Mouse (Mus musculus): Measurements from ENCODE around the gene Far1. TPM values are rescaled to one million over a fixed set of nuclear protein-coding genes. Genes with fewer than 3 reads are reported as not detected.

Gene Far1
- polyA plus RNA-seq, 1 experiment from 2014 or later, result 44.1 TPM

DNA sequence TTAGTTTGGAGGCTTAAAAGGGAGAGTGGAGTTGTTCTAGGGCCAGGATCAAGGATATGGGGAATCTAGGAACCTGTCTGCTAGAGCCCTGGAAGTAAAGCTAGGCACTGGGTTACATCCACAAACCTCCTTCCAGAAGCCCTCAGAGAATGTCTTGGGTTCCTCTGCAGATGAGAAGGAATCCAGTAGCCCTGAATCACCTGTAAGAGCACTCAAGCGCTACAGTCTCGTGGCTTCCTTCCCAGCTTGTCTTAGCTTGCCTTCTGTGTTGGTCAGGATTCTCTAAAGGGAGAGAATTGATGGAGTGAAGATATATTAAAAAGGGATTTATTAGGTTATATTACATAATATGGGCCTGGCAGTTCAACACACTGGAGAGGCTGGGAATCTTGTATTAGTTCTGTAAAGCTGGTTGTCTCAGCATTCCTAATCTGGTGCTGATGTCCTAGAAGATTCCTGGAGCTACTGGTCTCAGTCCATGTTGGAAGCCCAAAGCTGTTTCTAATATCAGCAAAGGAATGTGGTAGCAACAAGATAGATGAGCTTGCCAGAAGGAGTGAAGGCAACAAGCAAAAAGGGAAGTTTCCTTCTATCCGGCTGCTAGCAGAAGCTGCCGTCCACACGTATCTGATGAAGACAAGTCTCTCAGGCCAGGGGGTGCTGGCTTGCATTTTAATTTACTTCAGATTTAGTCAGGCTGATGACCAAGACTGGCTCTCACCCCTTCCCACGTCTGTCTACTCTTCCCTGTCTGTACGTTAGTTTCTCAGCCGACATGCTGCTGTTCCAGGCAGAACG is 78.1 kb downstream of the Far1 start:
- ATAC-seq, result no peak; the same call in 1 of the 2 replicates
- Histone ChIP-seq H3K36me3 (ENCODE audit: control insufficient read depth, insufficient read depth, low read length) (no peaks in the 10 kb centered on the region), H3K27me3 (replicated peaks; ENCODE audit: control insufficient read depth, insufficient read depth, low read length) (no peaks in the 10 kb centered on the region), H3K4me3 (ENCODE audit: low read length) (no peak overlapping the region), H3K9me3 (ENCODE audit: control insufficient read depth, low read length) (no peaks in the 10 kb centered on the region), H3K27ac (ENCODE audit: low read length) (no peak overlapping the region; the same call in 1 of the 2 replicates), H3K9ac (ENCODE audit: low read depth, low read length) (no peak overlapping the region), H3K4me2 (ENCODE audit: low read depth, low read length) (no peak overlapping the region), H3K4me1 (ENCODE audit: control insufficient read depth, insufficient read depth, low read length) (peaks cover 21% of the 10 kb centered on the region; the same call in 1 of the 2 replicates)
- 74% methylated on average over 9 of the region's 9 CpGs for WGBS

DNA sequence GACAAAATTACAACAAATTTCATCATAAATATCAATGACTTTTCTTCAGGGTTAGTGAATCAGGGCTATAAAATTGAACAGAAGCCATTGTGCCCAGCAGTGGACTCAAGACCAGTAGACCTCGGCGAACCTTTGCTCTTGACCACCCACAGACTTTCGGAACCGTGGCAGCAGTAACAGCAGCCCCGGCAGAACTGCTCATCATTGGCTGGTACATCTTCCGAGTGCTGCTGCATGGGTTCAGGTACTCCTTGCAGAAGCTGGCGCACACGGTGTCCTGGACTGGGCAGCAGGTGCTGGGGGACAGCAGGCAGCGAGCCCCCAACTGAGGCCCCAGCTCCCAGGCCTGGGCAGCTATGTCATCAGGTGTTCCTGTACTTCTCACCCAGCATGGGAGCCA is 79.1 kb downstream of the Far1 start:
- no peak overlapping the region for H3K27ac ChIP-seq (ENCODE audit: low read length)

DNA sequence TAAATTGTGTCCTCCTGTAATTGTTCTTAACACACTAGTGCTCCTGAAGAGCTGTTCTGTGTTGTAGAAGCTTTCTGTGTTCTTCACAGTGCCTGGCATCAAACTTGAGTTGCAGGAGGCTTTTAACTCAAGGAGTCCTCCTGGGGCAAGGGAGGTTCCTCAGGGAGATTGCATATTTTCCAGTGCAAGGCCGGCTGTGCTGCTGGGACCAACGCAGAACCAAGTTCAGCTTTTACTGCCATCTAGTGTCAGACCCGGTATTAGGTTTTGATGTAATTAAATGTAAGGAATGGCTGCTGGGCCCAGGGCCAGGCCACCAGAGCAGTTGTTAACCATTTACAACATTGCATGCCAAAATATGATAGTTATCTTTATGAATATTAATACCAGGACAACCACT is 80.7 kb downstream of the Far1 start:
- no peak overlapping the region for H3K4me2 ChIP-seq (ENCODE audit: low read depth, low read length)
- H3K27ac ChIP-seq (ENCODE audit: low read length), result no peak overlapping the region
- H3K9ac ChIP-seq (ENCODE audit: low read depth, low read length), result no peak overlapping the region
- no peak overlapping the region for H3K4me3 ChIP-seq (ENCODE audit: low read length)
- peaks cover 21% of the 10 kb centered on the region; the same call in 1 of the 2 replicates for H3K4me1 ChIP-seq (ENCODE audit: control insufficient read depth, insufficient read depth, low read length)
- H3K9me3 ChIP-seq (ENCODE audit: control insufficient read depth, low read length), result no peaks in the 10 kb centered on the region
- H3K36me3 ChIP-seq (ENCODE audit: control insufficient read depth, insufficient read depth, low read length), result no peaks in the 10 kb centered on the region
- H3K27me3 ChIP-seq (replicated peaks; ENCODE audit: control insufficient read depth, insufficient read depth, low read length), result no peaks in the 10 kb centered on the region
- ATAC-seq, result peak; percentile 65
- 0% methylated on average over 3 of the region's 3 CpGs for WGBS

More for the DNA sequence above, 79.1 kb downstream of the Far1 start:
- Histone ChIP-seq H3K36me3 (ENCODE audit: control insufficient read depth, insufficient read depth, low read length) (no peaks in the 10 kb centered on the region), H3K4me1 (ENCODE audit: control insufficient read depth, insufficient read depth, low read length) (peaks cover 21% of the 10 kb centered on the region; the same call in 1 of the 2 replicates), H3K9ac (ENCODE audit: low read depth, low read length) (no peak overlapping the region), H3K9me3 (ENCODE audit: control insufficient read depth, low read length) (no peaks in the 10 kb centered on the region), H3K27me3 (replicated peaks; ENCODE audit: control insufficient read depth, insufficient read depth, low read length) (no peaks in the 10 kb centered on the region), H3K4me2 (ENCODE audit: low read depth, low read length) (no peak overlapping the region), H3K4me3 (ENCODE audit: low read length) (no peak overlapping the region)
- 89% methylated on average over 9 of the region's 9 CpGs for WGBS
- no peak for ATAC-seq

DNA sequence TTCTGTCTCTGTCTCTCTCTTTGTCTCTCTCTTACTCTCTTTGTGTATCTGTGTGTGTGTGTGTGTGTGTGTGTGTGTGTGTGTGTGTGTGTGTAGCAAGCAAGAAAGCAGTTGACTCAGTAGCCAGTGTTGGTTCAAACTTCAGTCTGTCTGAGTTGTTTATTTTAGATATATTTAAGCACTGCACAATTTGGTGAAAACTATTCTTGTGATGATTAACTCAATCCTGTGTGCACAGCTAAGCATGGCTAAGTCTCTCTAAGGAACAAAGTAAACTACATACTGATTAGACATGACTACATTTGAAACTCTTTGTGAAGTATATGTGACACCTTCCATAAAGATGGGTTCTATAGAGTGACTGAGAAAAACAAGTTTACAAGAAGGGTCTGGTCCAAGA is 83.6 kb downstream of the Far1 start:
- H3K9ac ChIP-seq (ENCODE audit: low read depth, low read length), result no peak overlapping the region
- H3K36me3 ChIP-seq (ENCODE audit: control insufficient read depth, insufficient read depth, low read length), result no peaks in the 10 kb centered on the region
- H3K4me2 ChIP-seq (ENCODE audit: low read depth, low read length), result no peak overlapping the region
- ATAC-seq, result no peak
- H3K4me1 ChIP-seq (ENCODE audit: control insufficient read depth, insufficient read depth, low read length), result 0 out of 2 replicates have a peak, but pooled peaks cover 2% of the 10 kb centered on the region
- H3K27me3 ChIP-seq (replicated peaks; ENCODE audit: control insufficient read depth, insufficient read depth, low read length), result no peaks in the 10 kb centered on the region
- H3K4me3 ChIP-seq (ENCODE audit: low read length), result no peak overlapping the region
- H3K27ac ChIP-seq (ENCODE audit: low read length), result no peak overlapping the region
- no peaks in the 10 kb centered on the region for H3K9me3 ChIP-seq (ENCODE audit: control insufficient read depth, low read length)

DNA sequence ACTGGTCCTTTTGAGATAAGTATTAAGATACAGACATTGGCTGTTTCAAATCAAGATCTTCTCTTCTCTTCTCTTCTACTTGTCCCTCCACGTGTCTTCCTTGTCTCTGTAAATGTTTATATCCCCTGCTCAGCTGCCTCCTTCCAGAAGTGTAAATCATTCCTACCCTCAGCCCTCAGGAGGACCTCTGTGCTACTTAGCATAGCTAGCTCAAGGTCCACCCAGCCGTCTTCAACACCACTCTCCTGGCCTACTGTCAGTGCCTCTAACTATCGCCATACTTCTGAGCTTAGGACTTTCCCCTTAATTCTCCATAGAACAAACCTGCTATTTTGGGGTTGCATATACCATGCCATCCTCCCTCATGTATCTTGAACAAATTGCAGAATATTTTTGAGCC is 88.2 kb downstream of the Far1 start:
- H3K9ac ChIP-seq (ENCODE audit: low read depth, low read length), result no peak overlapping the region
- no peak overlapping the region for H3K27ac ChIP-seq (ENCODE audit: low read length)
- WGBS, result 57% methylated on average over 3 of the region's 3 CpGs
- no peaks in the 10 kb centered on the region for H3K4me1 ChIP-seq (ENCODE audit: control insufficient read depth, insufficient read depth, low read length)
- H3K4me2 ChIP-seq (ENCODE audit: low read depth, low read length), result no peak overlapping the region
- no peaks in the 10 kb centered on the region for H3K36me3 ChIP-seq (ENCODE audit: control insufficient read depth, insufficient read depth, low read length)
- no peak for ATAC-seq
- no peaks in the 10 kb centered on the region for H3K27me3 ChIP-seq (replicated peaks; ENCODE audit: control insufficient read depth, insufficient read depth, low read length)
- H3K4me3 ChIP-seq (ENCODE audit: low read length), result no peak overlapping the region
- no peaks in the 10 kb centered on the region for H3K9me3 ChIP-seq (ENCODE audit: control insufficient read depth, low read length)

GRCm38 (mm10) chr7:113607928-113608327 is 94.3 kb downstream of the Far1 start:
- no peak for ATAC-seq
- H3K4me1 ChIP-seq (ENCODE audit: control insufficient read depth, insufficient read depth, low read length), result no peaks in the 10 kb centered on the region
- no peak overlapping the region for H3K4me3 ChIP-seq (ENCODE audit: low read length)
- H3K36me3 ChIP-seq (ENCODE audit: control insufficient read depth, insufficient read depth, low read length), result no peaks in the 10 kb centered on the region
- no peak overlapping the region for H3K9ac ChIP-seq (ENCODE audit: low read depth, low read length)
- 43% methylated on average over 9 of the region's 9 CpGs for WGBS
- H3K4me2 ChIP-seq (ENCODE audit: low read depth, low read length), result no peak overlapping the region
- no peaks in the 10 kb centered on the region for H3K9me3 ChIP-seq (ENCODE audit: control insufficient read depth, low read length)
- no peak overlapping the region for H3K27ac ChIP-seq (ENCODE audit: low read length)
- H3K27me3 ChIP-seq (replicated peaks; ENCODE audit: control insufficient read depth, insufficient read depth, low read length), result no peaks in the 10 kb centered on the region

DNA sequence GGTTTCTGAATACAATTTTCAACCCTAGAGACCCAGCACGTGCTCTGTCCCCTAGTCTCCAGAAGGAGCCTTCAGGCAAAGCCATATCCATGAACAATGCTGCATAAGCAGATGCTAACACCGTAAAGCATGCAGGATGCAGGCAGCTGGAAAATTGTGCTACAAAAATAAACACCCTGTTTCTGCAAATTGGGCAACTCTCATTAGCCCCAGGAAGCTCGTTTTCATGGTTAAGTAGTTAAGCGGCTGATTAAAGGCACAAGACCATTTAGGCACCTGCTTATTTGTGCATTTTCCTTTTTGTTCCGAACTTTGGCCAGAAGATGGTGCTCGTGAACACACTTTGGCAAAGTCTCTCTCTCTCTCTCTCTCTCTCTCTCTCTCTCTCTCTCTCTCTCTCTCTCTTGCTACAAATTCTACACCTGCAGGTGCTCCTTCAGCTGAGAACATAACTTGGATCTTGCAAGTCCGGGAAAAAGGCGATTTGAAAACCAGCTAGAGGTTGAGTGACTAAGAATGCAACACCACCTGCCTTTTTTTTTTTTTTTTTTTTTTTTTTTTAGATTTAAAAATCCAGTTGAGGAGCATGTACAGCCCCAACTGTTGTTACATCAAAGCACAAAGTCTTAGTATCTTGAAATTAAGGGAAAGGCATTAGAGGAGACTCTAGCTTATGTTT is 95.5 kb downstream of the Far1 start:
- no peaks in the 10 kb centered on the region for H3K27me3 ChIP-seq (replicated peaks; ENCODE audit: control insufficient read depth, insufficient read depth, low read length)
- no peak for ATAC-seq
- H3K9me3 ChIP-seq (ENCODE audit: control insufficient read depth, low read length), result no peaks in the 10 kb centered on the region
- no peaks in the 10 kb centered on the region for H3K4me1 ChIP-seq (ENCODE audit: control insufficient read depth, insufficient read depth, low read length)
- no peak overlapping the region for H3K27ac ChIP-seq (ENCODE audit: low read length)
- WGBS, result 24% methylated on average over 8 of the region's 8 CpGs
- H3K4me3 ChIP-seq (ENCODE audit: low read length), result no peak overlapping the region
- no peak overlapping the region for H3K9ac ChIP-seq (ENCODE audit: low read depth, low read length)
- H3K36me3 ChIP-seq (ENCODE audit: control insufficient read depth, insufficient read depth, low read length), result no peaks in the 10 kb centered on the region
- H3K4me2 ChIP-seq (ENCODE audit: low read depth, low read length), result no peak overlapping the region

DNA sequence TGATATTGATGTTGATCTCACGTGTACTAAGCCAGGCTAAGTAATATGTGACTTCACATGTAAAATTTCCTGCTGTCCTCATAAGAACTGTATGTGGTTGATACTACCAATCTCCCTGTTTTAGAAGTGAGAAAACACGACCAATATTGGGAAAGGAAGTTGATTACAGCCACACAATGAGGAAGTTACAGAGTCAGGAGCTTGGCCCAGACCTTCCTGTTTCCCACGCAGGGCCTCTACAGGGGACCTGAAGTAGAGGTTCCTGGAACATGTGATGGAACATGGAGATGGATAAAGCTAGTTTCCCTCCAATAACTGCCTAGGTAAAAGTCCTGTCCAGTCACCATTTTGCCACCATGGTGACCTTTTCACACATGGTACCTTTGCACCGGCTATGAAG is 99.0 kb downstream of the Far1 start:
- no peaks in the 10 kb centered on the region for H3K4me1 ChIP-seq (ENCODE audit: control insufficient read depth, insufficient read depth, low read length)
- 76% methylated on average over 4 of the region's 4 CpGs for WGBS

GRCm38 (mm10) chr7:113614198-113614927 is 100.7 kb downstream of the Far1 start:
- no peak for ATAC-seq
- H3K27me3 ChIP-seq (replicated peaks; ENCODE audit: control insufficient read depth, insufficient read depth, low read length), result no peaks in the 10 kb centered on the region
- H3K36me3 ChIP-seq (ENCODE audit: control insufficient read depth, insufficient read depth, low read length), result no peaks in the 10 kb centered on the region
- no peaks in the 10 kb centered on the region for H3K9me3 ChIP-seq (ENCODE audit: control insufficient read depth, low read length)
- no peak overlapping the region for H3K9ac ChIP-seq (ENCODE audit: low read depth, low read length)
- no peaks in the 10 kb centered on the region for H3K4me1 ChIP-seq (ENCODE audit: control insufficient read depth, insufficient read depth, low read length)
- H3K4me3 ChIP-seq (ENCODE audit: low read length), result no peak overlapping the region
- H3K27ac ChIP-seq (ENCODE audit: low read length), result no peak overlapping the region
- WGBS, result 81% methylated on average over 10 of the region's 10 CpGs
- no peak overlapping the region for H3K4me2 ChIP-seq (ENCODE audit: low read depth, low read length)

More for the DNA sequence above, 99.0 kb downstream of the Far1 start:
- no peak overlapping the region for H3K9ac ChIP-seq (ENCODE audit: low read depth, low read length)
- H3K9me3 ChIP-seq (ENCODE audit: control insufficient read depth, low read length), result no peaks in the 10 kb centered on the region
- ATAC-seq, result no peak
- H3K4me2 ChIP-seq (ENCODE audit: low read depth, low read length), result no peak overlapping the region
- H3K4me3 ChIP-seq (ENCODE audit: low read length), result no peak overlapping the region
- H3K27ac ChIP-seq (ENCODE audit: low read length), result no peak overlapping the region
- no peaks in the 10 kb centered on the region for H3K36me3 ChIP-seq (ENCODE audit: control insufficient read depth, insufficient read depth, low read length)
- H3K27me3 ChIP-seq (replicated peaks; ENCODE audit: control insufficient read depth, insufficient read depth, low read length), result no peaks in the 10 kb centered on the region

All from intestine, embryonic 16.5 days (tissue).